Mouse (Mus musculus) frontal cortex, adult 2 months (tissue): Measurements from ENCODE around the gene Zswim3. TPM values are rescaled to one million over a fixed set of nuclear protein-coding genes. Genes with fewer than 3 reads are reported as not detected.
A peak's percentile ranks its signal among the peaks of the same experiment; 100 is the strongest.
"Not testable (repeated sequence)": the region's sequence is repeated elsewhere in the genome, so short reads cannot be mapped to it uniquely, and the experiment has no call there.

Source experiments
- DNase-seq, 2 experiments: peaks; one replicate each; pipeline ENCODE4 v3.0.0; 2022; ENCODE audit warnings: low spot score in 1 of 2; ENCODE audit errors: extremely low spot score in 1 of 2
- polyA plus RNA-seq: library from polyadenylated mRNA; depleted of rRNA; stranded (reverse); fragments of >200 nt; gene quantifications from 2 replicates; pipeline ENCODE4 v1.2.3, GENCODE M21; 2012

Gene Zswim3
- polyA plus RNA-seq, 1 experiment: 7.7 TPM

- peak; percentile 89 to 94 for DNase-seq
Measured at GRCm38 (mm10) chr2:164833314-164833959, 28.5 kb downstream of the Zswim3 start, which contains the start of gene Neurl2. Neurl2 (minus strand) TSS chr2:164833456.

- DNase-seq: peak in 1 of 2 experiments; percentile 39
Measured at GRCm38 (mm10) chr2:164834531-164834930, 29.6 kb downstream of the Zswim3 start.

- DNase-seq: no peak
Measured at GRCm38 (mm10) chr2:164835164-164835563, 30.3 kb downstream of the Zswim3 start.

GRCm38 (mm10) chr2:164845782-164846181, 40.9 kb downstream of the Zswim3 start:
- no peak for DNase-seq

- peak in 1 of 2 experiments; percentile 44 for DNase-seq
Measured at GRCm38 (mm10) chr2:164850061-164850460, 45.2 kb downstream of the Zswim3 start.

- not testable (repeated sequence) for DNase-seq
Measured at GRCm38 (mm10) chr2:164855572-164855971, 50.7 kb downstream of the Zswim3 start.

GRCm38 (mm10) chr2:164856309-164857100, 51.6 kb downstream of the Zswim3 start:
- no peak for DNase-seq

GRCm38 (mm10) chr2:164857101-164857821, 52.4 kb downstream of the Zswim3 start, which contains the start of gene Pltp:
Pltp (minus strand) TSS chr2:164857711.
- peak in 1 of 2 experiments; percentile 40 for DNase-seq

- DNase-seq: no peak
Measured at GRCm38 (mm10) chr2:164857842-164858553, 53.1 kb downstream of the Zswim3 start.

- no peak for DNase-seq
Measured at GRCm38 (mm10) chr2:164859155-164859554, 54.3 kb downstream of the Zswim3 start.

- no peak for DNase-seq
Measured at GRCm38 (mm10) chr2:164859640-164860432, 54.9 kb downstream of the Zswim3 start.

- DNase-seq: no peak
Measured at GRCm38 (mm10) chr2:164861094-164861493, 56.2 kb downstream of the Zswim3 start.

GRCm38 (mm10) chr2:164862179-164862861, 57.4 kb downstream of the Zswim3 start:
- DNase-seq: no peak

GRCm38 (mm10) chr2:164863411-164863810, 58.5 kb downstream of the Zswim3 start:
- not testable (repeated sequence) for DNase-seq

GRCm38 (mm10) chr2:164864593-164864992, 59.7 kb downstream of the Zswim3 start:
- no peak for DNase-seq

- DNase-seq: no peak
Measured at GRCm38 (mm10) chr2:164866741-164867551, 62.0 kb downstream of the Zswim3 start.

- DNase-seq: no peak
Measured at GRCm38 (mm10) chr2:164867566-164867965, 62.7 kb downstream of the Zswim3 start.

GRCm38 (mm10) chr2:164868491-164868890, 63.6 kb downstream of the Zswim3 start:
- no peak for DNase-seq
